Mouse (Mus musculus) forebrain, embryonic 13.5 days (tissue): ENCODE results near the gene Aqp7. TPM values are rescaled to one million over a fixed set of nuclear protein-coding genes. Genes with fewer than 3 reads are reported as not detected.

Experiments
- ATAC-seq: fragments of 200-750 bp; cut with Nextera tagmentation; 2 replicates; pipeline ENCODE4 v1.8.0; 2017
- H3K27ac ChIP-seq: fragments of 300-500 bp; sonication (generic); 2 replicates; pipeline ENCODE4 v1.5.1; 2015; ENCODE audit warnings: inconsistent platforms, mild to moderate bottlenecking, moderate library complexity
- H3K27me3 ChIP-seq: fragments of 300-500 bp; sonication (generic); 2 replicates; pipeline ENCODE4 v1.6.1; 2015; ENCODE audit warnings: mild to moderate bottlenecking, inconsistent platforms
- H3K36me3 ChIP-seq: fragments of 300-500 bp; sonication (generic); 2 replicates; pipeline ENCODE4 v1.6.1; 2015; ENCODE audit warnings: mild to moderate bottlenecking, inconsistent platforms; ENCODE audit not compliant: poor library complexity, severe bottlenecking
- H3K4me1 ChIP-seq: fragments of 300-500 bp; sonication (generic); 2 replicates; pipeline ENCODE4 v1.6.1; 2015; ENCODE audit warnings: inconsistent platforms
- H3K4me2 ChIP-seq: fragments of 300-500 bp; sonication (generic); 2 replicates; pipeline ENCODE4 v1.6.1; 2015; ENCODE audit warnings: inconsistent platforms, mild to moderate bottlenecking, moderate library complexity
- H3K4me3 ChIP-seq: fragments of 300-500 bp; sonication (generic); 2 replicates; pipeline ENCODE4 v1.5.1; 2015; ENCODE audit warnings: mild to moderate bottlenecking, inconsistent platforms
- H3K9ac ChIP-seq: fragments of 300-500 bp; sonication (generic); 2 replicates; pipeline ENCODE4 v1.6.1; 2015; ENCODE audit warnings: mild to moderate bottlenecking, inconsistent platforms
- H3K9me3 ChIP-seq: fragments of 300-500 bp; sonication (generic); replicated peaks from 2 replicates; pipeline ENCODE4 v1.6.1; 2016; ENCODE audit warnings: inconsistent platforms
- WGBS: fragments of 180-500 bp; shearing (Covaris S2); methylation state at CpG from one replicate; pipeline ENCODE4 v1.1.7; 2015; 5-methylcytosine and 5-hydroxymethylcytosine counted together
- microRNA-seq: library from miRNA; unstranded; fragments of <30 nt; microRNA quantifications from one replicate; pipeline ENCODE4, GENCODE M21; 2016
- polyA plus RNA-seq: library from polyadenylated mRNA; unstranded; fragments of >200 nt; fragmentation: Nextera tagmentation; extraction: Ambion mirVana; gene quantifications from 2 replicates; pipeline ENCODE4 v1.2.1, GENCODE M21; 2015

The Aqp7 gene
- polyA plus RNA-seq, 1 experiment from 2014 or later = not detected

GRCm38 (mm10) chr4:40983686-40984085 is 64.3 kb downstream of the Aqp7 start:
- no peak overlapping the region for H3K9ac ChIP-seq
- H3K4me2 ChIP-seq = no peak overlapping the region
- H3K36me3 ChIP-seq = peaks cover 88% of the 10 kb centered on the region
- ATAC-seq = no peak
- H3K9me3 ChIP-seq = no peaks in the 10 kb centered on the region
- 91% methylated on average over 1 of the region's 1 CpGs for WGBS
- no peak overlapping the region for H3K4me3 ChIP-seq
- H3K4me1 ChIP-seq = no peaks in the 10 kb centered on the region
- no peaks in the 10 kb centered on the region for H3K27me3 ChIP-seq
- H3K27ac ChIP-seq = no peak overlapping the region

Small RNA genes lying within 50 kb of the gene (microRNA-seq; reads per million reads assigned to microRNA genes)
- gene Mir3094 = 1.3 reads per million

Other genes starting within 250 kb of the Aqp7 start
- 7.8 and 9.1 TPM in 2 replicates for gene B4galt1, start 194.1 kb downstream of the Aqp7 start, polyA plus RNA-seq
- gene Spink4, start 128.1 kb downstream of the Aqp7 start, polyA plus RNA-seq = not detected in 2 replicates
- 185 and 207 TPM in 2 replicates for gene Bag1, start 99.8 kb downstream of the Aqp7 start, polyA plus RNA-seq
- gene Chmp5, start 99.7 kb downstream of the Aqp7 start, polyA plus RNA-seq = 169 and 179 TPM in 2 replicates
- 96.9 and 106 TPM in 2 replicates for gene Nfx1, start 77.2 kb downstream of the Aqp7 start, polyA plus RNA-seq
- 0.10 TPM in 1 of 2 replicates, not detected in the other for gene Aqp3, start 50.0 kb upstream of the Aqp7 start, polyA plus RNA-seq
- 24.2 and 28.7 TPM in 2 replicates for gene Nol6, start 76.3 kb upstream of the Aqp7 start, polyA plus RNA-seq
- 73.2 and 74.6 TPM in 2 replicates for gene Ube2r2, start 87.6 kb upstream of the Aqp7 start, polyA plus RNA-seq
- gene Ubap2, start 227.0 kb upstream of the Aqp7 start, polyA plus RNA-seq = 56.6 and 59.0 TPM in 2 replicates